Mouse (Mus musculus): Measurements from ENCODE around the gene Zdhhc18. TPM values are rescaled to one million over a fixed set of nuclear protein-coding genes. Genes with fewer than 3 reads are reported as not detected.

Zdhhc18 gene
- polyA plus RNA-seq, 2 experiments from 2014 or later, result 20.2 to 22.3 TPM

DNA sequence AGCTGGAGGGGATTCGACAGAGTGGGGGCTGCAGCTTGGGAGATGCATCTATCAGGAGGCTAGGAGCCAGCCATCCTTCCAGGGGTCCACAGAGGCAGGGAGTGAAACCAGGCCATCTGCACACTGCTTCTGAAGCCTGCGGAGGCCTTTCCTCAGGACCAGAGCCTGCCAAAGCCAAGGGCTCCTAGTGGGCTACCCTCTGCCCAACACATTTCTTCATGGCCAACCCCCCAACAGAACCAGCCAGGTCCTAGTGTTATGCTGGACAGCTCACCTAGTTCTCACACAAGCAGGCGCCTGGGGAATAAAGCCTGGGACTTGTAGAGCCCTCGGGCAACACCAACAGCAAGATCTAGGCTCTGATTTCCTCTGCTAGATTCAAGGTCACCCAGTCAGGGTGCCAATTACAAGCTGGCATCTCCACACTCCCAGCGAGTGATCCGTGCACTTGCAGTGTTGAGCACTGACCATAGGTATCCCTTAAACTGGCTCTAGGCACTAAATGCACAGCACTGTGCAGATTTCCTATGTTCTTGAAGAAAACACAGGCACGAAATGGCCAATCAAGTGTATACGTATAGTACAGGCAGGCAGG, 19.5 kb downstream of the Zdhhc18 start:
- ATAC-seq, result no peak

DNA sequence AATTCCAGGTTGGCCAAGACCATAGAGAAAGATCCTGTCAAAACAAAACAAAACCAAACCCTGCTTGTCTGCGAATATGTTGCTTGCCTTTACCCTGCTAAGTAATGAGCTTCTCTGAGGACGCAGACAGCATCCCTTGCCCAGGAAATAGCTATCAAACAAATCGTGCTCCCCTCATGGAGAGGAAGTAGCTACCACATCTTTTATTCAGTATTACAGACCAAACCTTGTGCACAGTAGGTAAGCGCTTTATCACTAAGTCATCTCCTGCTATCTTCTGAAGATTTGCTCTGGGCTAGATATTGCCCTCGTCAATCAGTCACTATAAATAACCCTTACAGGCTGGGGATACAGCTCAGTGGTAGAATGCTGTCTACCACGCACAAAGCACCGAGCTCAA, 20.8 kb downstream of the Zdhhc18 start:
- peak; percentile 50 for ATAC-seq

DNA sequence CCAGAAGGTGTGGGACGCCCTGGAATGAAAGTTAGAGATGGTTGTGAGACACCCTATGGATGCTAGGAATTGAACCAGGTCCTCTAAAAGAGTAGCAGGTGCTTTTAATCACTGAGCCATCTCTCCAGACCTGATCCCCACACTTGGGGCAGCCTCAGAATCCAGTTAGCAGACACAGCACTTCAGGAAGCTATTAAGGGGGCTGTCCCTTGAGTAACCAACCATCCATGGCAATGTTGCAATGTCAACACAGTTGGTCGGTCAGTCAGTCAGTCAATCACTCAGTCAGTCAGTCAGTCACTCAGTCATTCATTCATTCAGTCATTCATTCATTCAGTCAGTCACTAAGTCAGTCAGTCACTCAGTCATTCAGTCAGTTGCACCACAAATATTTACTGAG, 21.4 kb downstream of the Zdhhc18 start:
- no peak for ATAC-seq

DNA sequence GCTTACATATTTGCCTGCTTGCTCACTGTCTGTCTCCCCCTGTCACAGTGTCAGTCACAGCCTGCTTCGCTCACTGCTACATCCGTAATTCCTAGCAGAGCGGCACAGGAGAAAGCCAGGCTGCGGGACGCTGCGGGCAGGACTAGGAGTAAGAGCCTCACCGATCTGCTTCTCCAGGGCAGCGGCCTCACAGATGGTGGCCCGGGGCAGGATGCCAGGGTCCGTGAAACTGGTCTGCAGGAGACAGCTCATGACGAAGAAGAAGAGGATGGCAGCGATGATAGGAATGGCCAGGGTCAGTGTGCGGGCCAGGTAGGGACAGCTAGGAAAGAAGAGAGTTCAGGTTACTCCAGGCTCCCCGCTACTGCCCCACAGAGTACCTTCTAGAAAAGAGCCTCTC, 22.9 kb downstream of the Zdhhc18 start:
- ATAC-seq, result no peak

DNA sequence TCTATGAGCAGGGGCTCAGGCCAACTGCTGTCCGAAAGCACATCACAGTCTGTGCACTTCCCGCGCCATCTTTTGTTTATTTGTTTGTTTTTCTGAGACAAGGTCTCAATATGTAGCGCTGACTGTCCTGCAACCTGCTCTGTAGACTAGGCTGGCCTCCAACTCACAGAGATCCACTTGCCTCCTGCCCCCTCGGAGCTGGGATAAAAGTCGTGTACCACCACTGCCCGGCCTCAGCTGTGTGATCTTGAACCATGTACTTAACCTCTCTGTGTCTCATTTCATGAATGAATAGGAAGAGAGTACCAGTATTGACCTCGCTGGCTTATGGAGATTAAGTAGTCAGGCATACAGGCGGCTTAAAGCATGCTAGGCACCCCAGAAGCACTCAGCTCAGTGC, 23.3 kb downstream of the Zdhhc18 start:
- no peak for ATAC-seq

DNA sequence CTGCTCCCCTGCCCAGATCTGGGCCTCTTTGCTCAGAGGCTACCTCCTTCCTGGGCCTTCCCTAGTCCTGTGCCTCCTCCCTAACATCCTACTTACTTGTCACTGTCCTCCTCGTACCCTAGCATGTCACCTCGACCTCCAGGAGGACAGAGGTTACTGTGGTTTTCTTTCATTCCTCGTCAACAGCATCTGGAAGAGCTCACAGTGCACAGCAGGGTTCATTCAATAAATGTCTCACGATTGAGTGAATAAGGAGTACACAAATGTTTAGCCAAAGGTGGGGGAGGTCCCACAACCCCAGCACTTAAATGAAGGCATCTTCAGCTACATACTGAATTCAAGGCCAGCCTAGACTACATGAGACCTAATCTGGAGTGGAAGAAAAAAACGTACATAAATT, 23.7 kb downstream of the Zdhhc18 start:
- peak; percentile 3 for ATAC-seq

DNA sequence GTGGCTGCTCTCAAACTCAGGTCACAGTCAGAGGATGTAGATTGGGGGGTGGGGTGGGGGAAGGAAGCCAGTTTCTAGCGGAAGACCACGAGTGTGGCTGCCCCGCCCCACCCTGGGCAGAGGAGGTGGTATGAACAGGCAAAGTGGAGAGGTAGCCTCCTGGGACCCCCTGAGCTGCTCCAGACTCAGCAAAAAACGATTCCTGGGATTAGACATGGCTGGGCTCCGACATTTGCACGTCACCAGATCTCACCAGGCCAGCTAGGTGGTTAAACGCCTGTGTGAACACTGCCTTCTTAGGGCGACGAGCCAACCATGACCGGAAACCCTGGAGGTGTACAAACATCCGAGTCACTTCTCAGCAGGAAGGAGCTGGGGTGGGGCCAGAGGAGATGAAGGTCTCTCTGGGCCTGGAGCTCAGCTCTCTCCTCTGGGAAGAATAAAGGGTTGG, 24.3 kb downstream of the Zdhhc18 start:
- ATAC-seq, result peak; percentile 58

DNA sequence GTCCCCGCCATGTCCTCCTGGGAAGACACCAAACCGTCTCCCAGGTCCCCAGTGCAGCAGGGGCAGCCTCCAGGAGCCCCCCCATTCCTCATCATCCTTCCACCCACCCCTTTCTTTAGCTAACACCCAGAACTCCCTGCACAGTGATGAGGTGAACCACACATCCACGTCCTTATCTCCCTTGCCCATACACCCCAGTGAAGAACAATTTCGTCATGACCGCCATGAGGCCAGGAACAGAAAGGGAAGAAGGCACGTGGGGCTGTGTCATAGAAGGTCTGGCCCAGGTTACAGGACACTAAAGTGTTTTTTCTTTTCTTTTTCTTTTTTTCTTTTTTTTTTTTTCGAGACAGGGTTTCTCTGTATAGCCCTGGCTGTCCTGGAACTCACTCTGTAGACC, 25.1 kb downstream of the Zdhhc18 start:
- no peak for ATAC-seq

DNA sequence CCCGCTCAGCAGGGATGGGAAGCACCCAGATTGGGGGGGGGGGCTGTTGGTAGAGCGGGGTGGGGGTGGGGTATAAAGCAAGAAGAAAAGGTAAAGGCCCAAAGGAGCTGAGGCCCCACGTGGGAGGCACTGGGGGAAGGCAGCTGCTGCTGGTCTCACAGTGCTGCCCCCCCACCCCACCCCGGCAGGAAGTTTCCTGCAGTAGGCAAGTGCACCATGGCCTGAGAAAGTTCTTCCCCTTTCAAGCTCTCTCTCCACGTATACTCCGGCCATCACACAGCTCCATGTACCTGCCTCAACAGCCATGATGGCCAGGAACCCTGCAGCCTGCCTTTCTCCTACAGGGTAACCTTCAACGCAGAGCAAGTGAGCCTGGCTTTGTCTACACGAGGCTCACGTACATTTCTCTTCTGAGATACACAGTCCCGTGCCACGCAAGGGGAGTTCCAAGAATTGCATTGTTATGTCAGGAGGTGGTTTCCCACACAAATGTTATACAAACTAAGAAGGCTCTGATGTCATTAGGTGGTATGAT, 27.7 kb downstream of the Zdhhc18 start:
- ATAC-seq, result peak; percentile 68

DNA sequence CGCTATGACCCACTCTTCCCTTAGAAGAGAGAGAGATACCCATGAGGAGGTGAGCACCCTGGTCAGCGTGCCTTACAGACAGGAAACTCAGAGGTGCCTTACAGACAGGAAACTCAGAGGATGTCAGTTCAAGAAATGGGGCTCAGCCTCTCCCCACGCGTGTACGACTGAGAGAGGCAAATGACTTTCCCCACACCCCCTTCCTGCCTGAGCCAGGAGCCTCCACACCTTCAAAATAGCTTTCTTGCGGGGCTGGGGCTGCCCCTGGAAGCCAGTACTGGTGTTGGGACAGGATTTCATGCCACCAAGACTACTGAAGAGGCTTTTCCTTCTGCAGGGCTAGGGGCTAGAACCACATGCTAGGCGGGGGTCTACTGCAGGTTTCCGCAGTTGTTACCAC, 29.3 kb downstream of the Zdhhc18 start:
- peak; percentile 69 for ATAC-seq

DNA sequence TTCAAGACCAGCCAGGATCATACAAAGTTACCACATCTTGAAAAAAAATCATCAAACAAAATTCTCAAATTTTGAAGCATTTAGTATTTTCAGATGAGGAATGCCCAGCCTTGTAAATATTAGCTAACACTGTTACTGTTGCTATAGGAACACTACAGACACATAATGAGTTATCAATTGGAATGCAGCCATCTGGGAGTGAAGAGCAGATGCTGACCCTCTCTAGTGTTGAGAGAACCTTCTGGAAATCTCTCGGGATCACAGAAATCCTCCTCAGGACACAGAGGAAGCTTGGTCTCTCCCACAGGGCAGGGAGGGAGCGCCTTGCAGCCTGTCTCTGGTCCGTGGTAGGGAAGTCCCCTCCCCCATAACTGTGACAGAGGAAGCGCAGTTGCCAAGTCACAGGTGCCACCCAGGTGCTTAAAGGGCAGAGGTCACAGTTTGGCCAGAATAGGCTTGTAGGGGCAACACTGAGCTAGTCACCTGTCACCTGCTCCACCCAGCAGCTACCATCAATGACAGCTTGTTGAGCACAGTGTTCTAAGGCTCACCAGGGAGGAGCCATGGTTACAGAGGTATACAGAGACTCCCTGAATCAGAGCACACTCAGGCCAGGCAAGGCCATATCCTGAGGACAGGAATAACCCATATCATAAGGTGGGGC, 30.3 kb downstream of the Zdhhc18 start:
- ATAC-seq, result no peak

DNA sequence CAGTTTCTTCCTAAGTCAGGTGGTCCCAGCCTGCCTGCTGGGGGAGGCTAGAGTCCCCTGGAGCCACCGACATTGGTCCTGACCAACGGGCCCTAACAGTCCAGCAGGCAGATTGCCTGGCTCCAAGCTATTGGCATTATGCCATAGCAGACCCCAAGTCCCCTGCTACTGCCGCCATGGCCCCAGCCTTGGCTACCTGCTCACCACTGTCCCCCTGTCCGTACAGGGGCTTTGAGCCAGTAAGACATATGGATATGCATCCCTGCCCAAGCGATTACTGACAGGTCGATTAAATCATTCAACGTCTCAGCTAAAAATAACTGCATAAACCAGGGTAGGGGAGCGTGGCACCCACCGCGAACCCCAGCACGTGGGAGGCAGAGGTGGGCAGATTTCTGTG, 32.0 kb downstream of the Zdhhc18 start:
- no peak for ATAC-seq

DNA sequence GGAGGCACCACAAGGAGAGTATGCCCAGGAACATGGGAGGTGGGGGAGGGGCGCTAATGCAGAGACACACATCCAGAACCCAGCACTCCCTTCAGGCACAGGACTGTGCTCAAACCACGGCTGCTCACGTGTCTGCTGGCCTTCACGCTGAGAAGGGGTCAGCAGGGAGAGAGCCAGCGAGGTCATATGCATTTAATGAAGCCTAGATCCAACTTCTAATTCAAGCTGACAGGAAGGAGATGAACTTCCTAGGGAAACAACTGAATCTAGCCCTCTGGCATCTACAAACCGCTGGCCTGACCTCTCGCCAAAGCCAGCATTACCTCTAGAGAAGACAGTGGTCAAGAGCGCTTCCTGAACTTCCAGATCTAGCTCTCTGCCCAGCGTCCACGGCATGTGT, 34.5 kb downstream of the Zdhhc18 start:
- no peak for ATAC-seq

DNA sequence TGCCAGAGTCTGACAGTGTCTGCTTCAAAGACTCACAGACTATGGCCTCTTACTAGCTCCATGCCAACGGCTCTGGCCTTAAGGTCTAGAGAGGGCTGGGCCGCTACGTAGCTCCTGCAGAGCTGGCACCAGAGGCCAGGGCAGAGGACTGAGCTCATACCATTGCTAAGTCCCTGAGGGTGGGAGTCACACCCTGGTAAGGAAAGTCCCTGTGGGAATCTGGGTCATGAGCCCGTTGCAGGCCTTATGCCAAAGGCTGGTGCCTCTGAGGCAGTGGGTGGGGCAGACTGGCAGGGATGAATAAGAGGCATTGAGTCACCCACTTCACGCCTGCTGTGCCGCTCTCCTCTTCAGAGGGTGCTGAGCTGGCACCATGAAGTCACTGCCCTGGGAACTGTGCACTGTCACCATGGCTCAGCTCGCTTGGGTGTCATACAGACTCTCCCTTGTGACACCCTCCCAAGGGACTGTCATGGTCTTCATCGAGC, 35.6 kb downstream of the Zdhhc18 start:
- ATAC-seq, result no peak

DNA sequence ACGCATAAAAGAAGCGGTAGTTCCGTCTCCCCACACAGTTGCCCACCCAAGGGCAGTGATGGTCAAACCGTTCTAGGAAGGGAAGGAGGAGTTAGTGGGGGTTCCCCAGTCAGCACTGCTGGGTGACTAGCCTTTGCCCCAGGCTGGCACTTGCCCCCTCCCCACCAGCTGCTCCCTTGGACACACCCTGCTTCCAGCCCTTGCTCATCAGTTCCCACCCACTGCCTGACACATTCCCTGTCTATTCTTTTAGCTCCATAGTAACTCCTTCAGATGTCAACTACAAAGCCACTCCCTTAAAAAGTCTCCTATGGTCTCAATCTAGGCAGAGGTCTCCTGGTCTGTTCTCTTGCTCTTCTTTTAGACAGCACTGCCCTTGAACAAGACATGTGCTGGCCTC, 36.1 kb downstream of the Zdhhc18 start:
- ATAC-seq, result no peak

DNA sequence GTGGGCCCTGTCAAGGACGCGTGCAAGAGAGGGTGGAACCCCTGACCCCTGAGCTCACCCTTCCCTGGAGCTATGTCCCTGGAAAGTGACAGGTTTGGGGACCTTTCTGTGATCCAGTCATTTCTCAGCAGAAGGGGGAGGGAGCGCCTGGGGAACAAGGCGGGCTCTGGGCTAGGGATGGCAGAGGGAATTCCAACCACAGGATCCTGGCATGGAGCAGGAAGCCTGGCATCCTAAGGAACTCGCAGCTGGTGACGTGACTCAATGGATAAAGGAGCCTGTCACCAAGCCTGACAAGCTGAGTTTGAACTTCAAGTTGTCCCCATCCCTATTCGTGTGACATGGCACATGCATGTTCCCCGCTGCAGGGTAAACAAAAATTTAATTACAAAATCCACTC, 36.9 kb downstream of the Zdhhc18 start:
- ATAC-seq, result no peak

DNA sequence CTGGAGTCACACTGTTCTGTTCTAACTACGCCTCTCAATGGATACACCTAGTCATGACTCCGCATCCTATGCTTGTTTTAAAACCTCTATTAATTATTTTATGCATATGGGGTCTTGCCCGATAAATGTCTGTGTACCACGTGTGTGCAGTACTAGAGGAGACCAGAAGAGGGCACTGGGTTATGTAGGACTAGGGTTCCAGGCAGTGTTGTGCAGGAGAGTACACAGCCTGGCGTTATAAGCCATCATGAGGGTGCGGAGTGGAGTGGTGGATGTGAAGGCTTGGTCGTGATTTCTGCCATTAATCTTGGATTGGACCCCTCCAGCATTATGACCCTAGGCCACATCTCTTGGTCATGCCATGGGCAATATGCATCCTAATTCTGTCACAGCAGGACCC, 37.5 kb downstream of the Zdhhc18 start:
- ATAC-seq, result no peak

DNA sequence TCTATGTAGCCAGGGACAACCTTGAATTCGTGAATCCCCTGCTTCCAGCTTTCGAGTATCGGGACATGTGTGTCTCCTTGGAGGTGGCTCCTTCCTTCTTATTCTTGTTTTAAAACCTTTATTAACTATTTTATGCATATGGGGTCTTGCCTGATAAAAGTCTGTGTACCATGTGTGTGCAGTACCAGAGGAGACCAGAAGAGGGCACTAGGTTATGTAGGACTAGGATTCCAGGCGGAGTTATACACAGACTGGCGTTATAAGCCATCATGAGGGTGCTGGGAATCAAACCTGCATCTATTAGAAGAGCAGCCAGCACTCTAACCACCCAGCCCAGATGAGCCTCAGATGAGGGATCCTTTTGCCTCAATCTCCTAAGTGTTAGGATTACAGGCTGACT, 38.1 kb downstream of the Zdhhc18 start:
- no peak for ATAC-seq

DNA sequence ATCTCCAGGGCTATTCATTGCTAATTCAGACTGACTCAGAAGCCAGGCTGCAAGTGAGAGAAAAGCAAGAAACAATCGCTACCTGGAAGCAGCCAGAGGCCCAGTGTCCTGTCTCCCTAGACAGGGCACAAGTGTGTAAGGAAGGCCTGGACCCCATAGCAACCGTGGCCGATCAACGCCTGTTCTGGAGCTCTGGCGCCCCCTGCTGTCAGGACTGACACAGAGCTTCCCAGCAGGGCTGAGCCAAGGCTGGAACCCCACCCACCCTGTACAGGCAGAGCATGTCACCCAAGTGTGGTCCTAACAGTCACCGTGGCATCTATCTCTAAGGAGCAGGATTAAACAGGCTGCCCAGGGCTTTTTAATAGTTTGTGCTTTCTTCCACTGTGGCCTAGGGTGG, 40.2 kb downstream of the Zdhhc18 start:
- peak; percentile 63 for ATAC-seq

DNA sequence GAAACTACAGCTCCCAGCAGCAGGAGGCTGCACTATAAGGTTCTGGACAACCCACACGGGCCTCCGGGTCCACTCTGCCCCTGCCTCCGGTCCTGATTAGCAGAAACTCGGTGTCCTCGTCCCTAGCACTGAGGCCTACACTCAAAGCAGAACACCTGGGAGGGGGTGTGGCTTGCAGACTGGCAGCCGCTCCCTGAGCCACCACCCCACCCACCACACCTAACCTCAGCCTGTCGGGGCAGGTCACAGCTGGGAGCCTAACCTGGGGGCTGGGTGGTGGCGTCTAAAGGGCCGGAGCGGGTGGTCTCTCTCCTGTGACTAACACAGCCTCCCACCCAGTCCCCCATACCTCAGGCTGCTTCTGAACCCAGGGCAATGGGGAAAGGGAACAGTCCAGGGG, 42.7 kb downstream of the Zdhhc18 start:
- no peak for ATAC-seq

DNA sequence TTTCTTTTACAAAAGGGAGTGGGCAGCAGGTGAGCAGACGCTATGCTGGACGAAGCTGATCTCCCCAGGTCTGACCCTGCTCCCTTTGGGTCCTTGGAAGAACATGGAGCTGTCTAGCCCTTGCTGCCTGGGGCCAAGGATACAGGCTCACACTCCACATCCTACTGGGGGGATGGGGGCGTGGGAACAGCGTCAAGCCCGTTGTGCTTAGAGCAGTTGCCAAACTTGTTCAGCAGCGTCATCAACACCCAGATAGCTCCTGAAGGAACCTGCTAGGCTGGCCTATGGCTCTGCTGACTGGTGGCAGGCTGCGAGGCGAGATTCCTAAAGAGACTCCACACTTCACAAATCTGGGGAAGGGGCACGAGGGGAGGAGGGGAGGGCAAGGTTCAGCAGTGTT, 44.6 kb downstream of the Zdhhc18 start:
- no peak for ATAC-seq

DNA sequence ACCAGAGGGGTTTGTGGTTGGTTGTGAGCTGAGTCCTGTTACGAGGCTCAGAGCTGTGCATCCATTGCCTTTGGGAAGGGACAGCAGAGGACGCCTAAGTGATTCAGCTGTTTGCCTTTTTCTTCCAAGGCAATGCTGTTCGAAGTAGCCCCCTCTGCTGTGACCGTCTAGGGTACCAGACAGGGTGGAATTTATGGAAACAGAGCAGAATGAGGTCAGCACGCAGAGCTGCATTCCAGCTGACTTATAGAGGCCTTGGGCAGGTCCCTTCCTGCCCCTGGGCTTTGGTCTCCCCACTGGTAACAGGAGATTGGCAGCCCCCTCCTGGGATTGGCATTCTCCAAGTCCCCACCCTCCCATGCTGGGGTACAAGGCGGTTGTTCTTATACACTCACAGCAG, 45.1 kb downstream of the Zdhhc18 start:
- no peak for ATAC-seq

DNA sequence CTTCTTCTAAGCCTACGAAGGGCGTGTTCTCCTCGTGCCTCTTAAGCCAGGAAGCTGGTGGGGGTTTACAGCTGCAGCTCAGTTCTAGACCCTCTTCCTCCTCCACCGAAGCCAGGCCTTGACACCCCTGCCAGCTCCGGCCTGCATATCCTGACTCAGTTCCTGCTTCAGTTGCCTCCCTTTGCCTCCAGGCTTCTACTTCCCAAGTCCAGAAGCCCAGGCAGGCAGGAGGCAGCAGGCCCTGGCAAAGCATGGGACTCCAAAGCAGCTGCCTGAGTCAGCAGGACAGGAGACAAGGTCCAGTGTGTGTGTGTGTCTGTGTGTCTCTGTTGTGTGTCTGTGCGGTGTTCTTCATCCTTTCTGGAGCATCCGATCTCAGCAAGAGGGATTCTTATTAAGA, 45.8 kb downstream of the Zdhhc18 start:
- ATAC-seq, result no peak

DNA sequence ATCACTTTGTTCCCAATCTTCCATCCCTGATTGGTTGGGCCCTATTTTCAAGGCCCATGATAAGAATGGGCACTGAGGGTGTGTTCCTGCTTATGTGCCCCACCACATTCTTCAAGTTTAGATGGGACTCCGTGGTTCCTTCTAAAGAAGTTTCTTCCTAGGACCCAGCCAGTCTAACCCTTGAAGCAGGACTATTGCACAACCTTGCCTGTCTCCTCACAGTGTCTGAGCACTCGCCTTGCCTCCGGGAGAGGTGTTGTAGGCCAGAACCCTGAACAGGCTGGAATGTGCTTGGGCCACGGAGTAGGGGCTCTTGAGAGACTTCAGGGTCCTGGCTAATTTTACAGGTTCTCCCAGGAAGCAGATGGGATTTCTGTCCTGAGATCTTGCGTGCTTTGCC, 46.9 kb downstream of the Zdhhc18 start:
- no peak for ATAC-seq
